Mouse (Mus musculus): ENCODE measurements around the gene Tmem170b.

- TF ChIP-seq CTCF (IDR thresholded peaks at IDR 0.05; ENCODE audit: control insufficient read depth, insufficient read depth, insufficient read length), result no peak
- TF ChIP-seq USF1 (IDR thresholded peaks at IDR 0.05; ENCODE audit: low read depth), result no peak
- TF ChIP-seq MAX (IDR thresholded peaks at IDR 0.05), result no peak
- TF ChIP-seq MYOG (IDR thresholded peaks at IDR 0.05; ENCODE audit: control insufficient read depth, extremely low read depth, insufficient read length), result no peak
- TF ChIP-seq MYOD1 (IDR thresholded peaks at IDR 0.05; ENCODE audit: control insufficient read depth, insufficient read length, low read depth), result no peak
- no peak for TF ChIP-seq FOSL1 (IDR thresholded peaks at IDR 0.05; ENCODE audit: insufficient read depth, low read length, poor library complexity, severe bottlenecking)
These were observed 39.8 kb downstream of the Tmem170b start for GRCm38 (mm10) chr13:41645483-41645859.

Data from C2C12 (cell line).